Mouse (Mus musculus) brain, embryonic 18.5 days (tissue): Measurements from ENCODE around the gene Il13.

ENCODE experiments used
- DNase-seq: peaks from one replicate; pipeline ENCODE4 v3.0.0-alpha.2; 2012; ENCODE audit warnings: low read depth, low spot score

The Il13 gene

DNA sequence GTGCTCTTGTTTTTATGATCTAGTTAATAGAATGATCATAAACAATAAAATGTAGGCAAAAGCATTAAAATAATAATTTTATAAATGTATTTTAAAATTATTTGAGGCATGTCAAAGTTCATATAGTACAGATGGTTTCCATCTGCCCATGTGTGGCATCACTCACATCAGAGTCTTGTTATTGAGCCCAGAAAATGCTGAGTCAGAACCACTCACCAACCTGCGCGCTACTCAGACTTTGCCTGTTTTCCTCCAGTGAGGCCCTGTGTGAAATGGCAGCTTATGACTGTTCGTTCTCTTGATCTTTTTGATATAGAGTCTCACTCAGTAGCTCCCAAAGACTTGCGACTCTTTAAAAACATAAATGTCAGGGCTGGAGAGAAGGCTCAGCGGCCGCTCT, 49.0 kb downstream of the Il13 start:
- DNase-seq, result no peak

DNA sequence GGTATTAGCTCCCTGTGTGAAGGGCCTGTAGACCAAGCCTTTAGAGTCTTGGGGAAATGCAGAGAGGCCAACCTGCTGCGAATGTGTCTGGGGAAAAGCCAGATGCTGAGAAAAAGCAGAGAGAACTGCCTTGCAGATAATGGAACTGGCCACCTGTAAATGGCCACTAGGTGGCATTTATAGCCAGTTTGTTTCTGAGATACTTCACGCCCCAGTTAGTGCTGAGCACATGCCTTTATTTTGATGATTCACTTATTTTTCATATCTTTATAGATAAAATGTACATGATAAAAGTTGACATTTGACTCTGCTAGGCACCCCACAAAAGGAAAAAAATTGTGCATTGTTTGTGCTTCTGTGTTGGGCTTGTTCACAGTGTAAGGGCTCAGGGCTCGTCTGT, 49.7 kb downstream of the Il13 start:
- no peak for DNase-seq

DNA sequence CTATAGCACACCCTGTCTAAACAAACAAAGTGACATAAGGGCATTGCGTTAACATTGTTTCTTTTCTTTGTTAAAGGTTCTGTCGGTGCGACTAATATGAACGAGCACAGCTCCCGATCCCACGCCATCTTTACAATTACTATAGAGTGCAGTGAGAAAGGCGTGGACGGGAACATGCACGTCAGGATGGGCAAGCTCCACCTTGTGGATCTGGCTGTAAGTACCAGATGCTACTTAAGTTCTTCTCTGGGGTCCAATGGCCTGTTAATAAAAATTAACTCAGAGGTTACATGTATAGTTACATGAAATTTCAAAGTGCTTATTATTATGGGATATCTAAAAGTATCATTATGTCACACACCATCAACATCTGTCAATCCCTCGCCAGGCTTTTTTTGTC, 51.4 kb downstream of the Il13 start:
- DNase-seq, result no peak
